ENCODE assay signal across 7 mouse cellular contexts in genomic region chr12:95692948-95693650, GRCm38 (mm10). TPM values are rescaled to one million over a fixed set of nuclear protein-coding genes. Genes with fewer than 3 reads are reported as not detected.
A peak's percentile ranks its signal among the peaks of the same experiment; 100 is the strongest.
DNase-seq lines count a peak whose midpoint lies in the region; ATAC-seq lines count a peak whose summit lies in the region.

No protein-coding gene starts in this region.

- H3K4me3 ChIP-seq in liver, embryonic 11.5 days (ENCODE audit: low read depth, low read length), result peak overlapping the region; percentile 35
- peak overlapping the region; percentile 79 for H3K4me3 ChIP-seq in embryonic facial prominence, embryonic 13.5 days
- peak overlapping the region; percentile 91 for H3K4me3 ChIP-seq in heart, embryonic 16.5 days (ENCODE audit: low read length)
- peak overlapping the region; percentile 52 for H3K4me3 ChIP-seq in liver, embryonic 13.5 days (replicated peaks)
- H3K4me3 ChIP-seq in stomach, embryonic 15.5 days (replicated peaks), result peak overlapping the region; percentile 76

- ATAC-seq in liver, embryonic 11.5 days (replicated peaks; ENCODE audit: low FRiP score), result no peak
- no peak for ATAC-seq in embryonic facial prominence, embryonic 13.5 days (ENCODE audit: insufficient number of reproducible peaks, insufficient read depth, low FRiP score, low TSS enrichment, low read depth)
- no peak for ATAC-seq in heart, embryonic 16.5 days (replicated peaks; ENCODE audit: extremely low read depth, insufficient read depth, low FRiP score)
- no peak for ATAC-seq in liver, embryonic 13.5 days (ENCODE audit: low read depth)
- no peak for ATAC-seq in stomach, embryonic 15.5 days (ENCODE audit: insufficient read depth, low FRiP score, low read depth)

- H3K27ac ChIP-seq in liver, embryonic 11.5 days (ENCODE audit: low read depth, low read length), result no peak overlapping the region
- peak overlapping the region; percentile 97 for H3K27ac ChIP-seq in embryonic facial prominence, embryonic 13.5 days
- peak overlapping the region; percentile 96 for H3K27ac ChIP-seq in heart, embryonic 16.5 days (ENCODE audit: low read length)
- no peak overlapping the region for H3K27ac ChIP-seq in liver, embryonic 13.5 days
- 0 out of 2 replicates have a peak overlapping the region, but pooled peaks have one; percentile 92 for H3K27ac ChIP-seq in stomach, embryonic 15.5 days

- no peak overlapping the region for H3K9ac ChIP-seq in liver, embryonic 11.5 days (ENCODE audit: low read depth, low read length)
- H3K9ac ChIP-seq in embryonic facial prominence, embryonic 13.5 days, result peak overlapping the region; percentile 75
- peak overlapping the region; percentile 93 for H3K9ac ChIP-seq in heart, embryonic 16.5 days (ENCODE audit: low read length)
- H3K9ac ChIP-seq in liver, embryonic 13.5 days, result no peak overlapping the region
- peak overlapping the region; percentile 16; the same call in 1 of the 2 replicates for H3K9ac ChIP-seq in stomach, embryonic 15.5 days

- no peaks in the 10 kb centered on the region for H3K4me1 ChIP-seq in liver, embryonic 11.5 days (replicated peaks; ENCODE audit: control insufficient read depth, insufficient read depth, low read length)
- peaks cover 27% of the 10 kb centered on the region for H3K4me1 ChIP-seq in embryonic facial prominence, embryonic 13.5 days
- H3K4me1 ChIP-seq in heart, embryonic 16.5 days (ENCODE audit: control insufficient read depth, insufficient read depth, low read length), result peaks cover 11% of the 10 kb centered on the region
- peaks cover 9% of the 10 kb centered on the region; the same call in 1 of the 2 replicates for H3K4me1 ChIP-seq in liver, embryonic 13.5 days (replicated peaks)
- H3K4me1 ChIP-seq in stomach, embryonic 15.5 days, result peaks cover 14% of the 10 kb centered on the region; the same call in 1 of the 2 replicates

- H3K9me3 ChIP-seq in liver, embryonic 11.5 days (ENCODE audit: control insufficient read depth, low read length), result no peaks in the 10 kb centered on the region
- H3K9me3 ChIP-seq in embryonic facial prominence, embryonic 13.5 days, result no peaks in the 10 kb centered on the region
- no peaks in the 10 kb centered on the region for H3K9me3 ChIP-seq in heart, embryonic 16.5 days (replicated peaks; ENCODE audit: control insufficient read depth, low read length)
- H3K9me3 ChIP-seq in liver, embryonic 13.5 days (replicated peaks), result no peaks in the 10 kb centered on the region
- H3K9me3 ChIP-seq in stomach, embryonic 15.5 days, result no peaks in the 10 kb centered on the region

- H3K4me2 ChIP-seq in liver, embryonic 11.5 days, result peak overlapping the region; percentile 70
- peak overlapping the region; percentile 91 for H3K4me2 ChIP-seq in embryonic facial prominence, embryonic 13.5 days
- H3K4me2 ChIP-seq in heart, embryonic 16.5 days (ENCODE audit: low read depth, low read length), result peak overlapping the region; percentile 87
- H3K4me2 ChIP-seq in liver, embryonic 13.5 days, result peak overlapping the region; percentile 41; the same call in 1 of the 2 replicates
- H3K4me2 ChIP-seq in stomach, embryonic 15.5 days, result peak overlapping the region; percentile 86

- peaks cover 59% of the 10 kb centered on the region for H3K27me3 ChIP-seq in liver, embryonic 11.5 days (replicated peaks; ENCODE audit: control insufficient read depth, insufficient read depth, low read length)
- peaks cover 7% of the 10 kb centered on the region for H3K27me3 ChIP-seq in embryonic facial prominence, embryonic 13.5 days
- H3K27me3 ChIP-seq in heart, embryonic 16.5 days (ENCODE audit: control insufficient read depth, insufficient read depth, low read length), result no peaks in the 10 kb centered on the region
- peaks cover 75% of the 10 kb centered on the region for H3K27me3 ChIP-seq in liver, embryonic 13.5 days
- H3K27me3 ChIP-seq in stomach, embryonic 15.5 days (replicated peaks), result peaks cover 3% of the 10 kb centered on the region; the same call in 1 of the 2 replicates

- H3K36me3 ChIP-seq in liver, embryonic 11.5 days (ENCODE audit: control insufficient read depth, insufficient read depth, low read length), result no peaks in the 10 kb centered on the region
- H3K36me3 ChIP-seq in embryonic facial prominence, embryonic 13.5 days, result no peaks in the 10 kb centered on the region
- H3K36me3 ChIP-seq in heart, embryonic 16.5 days (ENCODE audit: control insufficient read depth, insufficient read depth), result no peaks in the 10 kb centered on the region
- H3K36me3 ChIP-seq in liver, embryonic 13.5 days, result no peaks in the 10 kb centered on the region
- no peaks in the 10 kb centered on the region for H3K36me3 ChIP-seq in stomach, embryonic 15.5 days

- whole genome bisulfite sequencing in liver, embryonic 11.5 days, result 2% methylated on average over 13 of the region's 13 CpGs
- WGBS in embryonic facial prominence, embryonic 13.5 days, result 4% methylated on average over 13 of the region's 13 CpGs
- WGBS in heart, embryonic 16.5 days, result 2% methylated on average over 13 of the region's 13 CpGs
- WGBS in liver, embryonic 13.5 days (ENCODE audit: insufficient replicate concordance), result 4% methylated on average over 13 of the region's 13 CpGs
- WGBS in stomach, embryonic 15.5 days, result 9% methylated on average over 13 of the region's 13 CpGs

- DNase-seq in liver, embryonic 11.5 days (ENCODE audit: low spot score), result no peak
- DNase-seq in liver, result no peak
- DNase-seq in liver, embryonic 13.5 days, result no peak
- no peak for DNase-seq in thymus, postnatal 0 days (ENCODE audit: low spot score)

RNA-seq across cellular contexts. Expression of gene Flrt2, which starts 1.1 kb away (rescaled TPM):
- polyA plus RNA-seq in liver, embryonic 11.5 days (2014; fragmentation: Nextera tagmentation; extraction: Ambion mirVana), result 8.6 and 9.9 TPM in 2 replicates
- 35.9 and 38.3 TPM in 2 replicates for polyA plus RNA-seq in embryonic facial prominence, embryonic 13.5 days (2015; fragmentation: Nextera tagmentation; extraction: Ambion mirVana)
- 14.4 and 17.8 TPM in 2 replicates for polyA plus RNA-seq in heart, embryonic 16.5 days (2015; fragmentation: Nextera tagmentation; extraction: Ambion mirVana)
- polyA plus RNA-seq in liver, embryonic 13.5 days (2015; fragmentation: Nextera tagmentation; extraction: Ambion mirVana), result 1.4 and 1.6 TPM in 2 replicates
- polyA plus RNA-seq in stomach, embryonic 15.5 days (2015; fragmentation: Nextera tagmentation; extraction: Ambion mirVana), result 25.7 and 30.2 TPM in 2 replicates
- 0.77 and 0.86 TPM in 2 replicates for polyA plus RNA-seq in thymus, postnatal 0 days (2015; fragmentation: Nextera tagmentation; extraction: Ambion mirVana)

Comparison
In these comparisons a context has a peak if more than half of its experiments do, and no peak if none do; other contexts are left out.
1. H3K27ac ChIP-seq: peak in embryonic facial prominence, embryonic 13.5 days (single experiment), heart, embryonic 16.5 days (single experiment) and stomach, embryonic 15.5 days (single experiment); none in liver, embryonic 11.5 days (single experiment) and liver, embryonic 13.5 days (single experiment).
2. H3K4me2 ChIP-seq: peak in every context shown above with its lines; median percentile 91 in embryonic facial prominence, embryonic 13.5 days; 87 in heart, embryonic 16.5 days; 86 in stomach, embryonic 15.5 days; 70 in liver, embryonic 11.5 days; 41 in liver, embryonic 13.5 days.
3. H3K4me3 ChIP-seq: peak in every context shown above with its lines; median percentile 91 in heart, embryonic 16.5 days; 79 in embryonic facial prominence, embryonic 13.5 days; 76 in stomach, embryonic 15.5 days; 52 in liver, embryonic 13.5 days; 35 in liver, embryonic 11.5 days.
4. H3K9ac ChIP-seq: peak in embryonic facial prominence, embryonic 13.5 days (single experiment), heart, embryonic 16.5 days (single experiment) and stomach, embryonic 15.5 days (single experiment); none in liver, embryonic 11.5 days (single experiment) and liver, embryonic 13.5 days (single experiment).